Mouse (Mus musculus): Measurements from ENCODE around the gene Adat1.

DNA sequence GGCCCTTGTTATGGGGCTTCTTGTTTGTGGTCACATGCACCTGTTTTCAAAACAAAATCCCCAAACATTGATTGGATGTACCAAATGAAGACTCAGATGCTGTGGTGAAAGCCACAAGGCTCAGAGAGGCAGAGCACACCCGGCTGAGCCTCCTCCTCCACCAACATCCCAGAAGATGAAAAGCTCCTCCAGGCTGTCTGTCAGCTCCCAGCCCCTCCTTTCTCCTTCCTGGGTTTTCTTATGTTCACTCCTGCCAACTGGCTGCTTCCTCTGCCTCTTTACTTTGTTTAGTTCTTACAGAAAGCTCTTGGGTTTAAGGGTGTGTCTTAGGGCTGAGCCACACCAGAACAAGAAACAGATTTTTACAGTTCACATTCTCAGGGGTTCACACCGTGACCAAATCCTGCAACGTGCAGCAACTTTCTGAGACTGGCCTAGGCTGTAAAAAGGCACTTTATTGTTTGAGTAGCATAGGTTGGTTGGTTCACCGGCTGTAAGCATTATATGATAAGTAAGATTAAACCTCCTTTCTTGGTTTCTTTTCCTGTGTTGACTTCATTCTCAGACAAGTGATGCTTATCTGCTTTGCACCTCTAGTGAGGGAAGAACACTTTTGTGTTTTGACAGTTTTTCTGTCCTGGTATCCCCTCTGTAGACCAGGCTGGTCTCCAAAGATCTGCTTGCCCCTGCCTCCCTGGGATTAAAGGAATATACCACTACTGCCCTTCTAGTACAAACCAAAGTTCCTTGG is 37.1 kb downstream of the Adat1 start:
- TF ChIP-seq CTCF (IDR thresholded peaks at IDR 0.05; ENCODE audit: low read depth) (no peak), EP300 (optimal IDR thresholded peaks at IDR 0.05) (no peak)
